Mouse (Mus musculus): ENCODE data around the gene Fbln1.

GRCm38 (mm10) chr15:85315378-85316025, 109.8 kb downstream of the Fbln1 start:
- TF ChIP-seq CTCF (IDR thresholded peaks at IDR 0.05; ENCODE audit: low read depth, low read length) (peak; percentile 90), EP300 (IDR thresholded peaks at IDR 0.05; ENCODE audit: insufficient read depth, low read depth, low read length) (no peak), POLR2A (IDR thresholded peaks at IDR 0.05; ENCODE audit: insufficient read depth, low read length) (no peak)
